Mouse (Mus musculus): ENCODE data around the gene Ubqln4. TPM values are rescaled to one million over a fixed set of nuclear protein-coding genes. Genes with fewer than 3 reads are reported as not detected.
A peak's percentile ranks its signal among the peaks of the same experiment; 100 is the strongest.

Gene Ubqln4
- total RNA-seq, 1 experiment, result 103 TPM

DNA sequence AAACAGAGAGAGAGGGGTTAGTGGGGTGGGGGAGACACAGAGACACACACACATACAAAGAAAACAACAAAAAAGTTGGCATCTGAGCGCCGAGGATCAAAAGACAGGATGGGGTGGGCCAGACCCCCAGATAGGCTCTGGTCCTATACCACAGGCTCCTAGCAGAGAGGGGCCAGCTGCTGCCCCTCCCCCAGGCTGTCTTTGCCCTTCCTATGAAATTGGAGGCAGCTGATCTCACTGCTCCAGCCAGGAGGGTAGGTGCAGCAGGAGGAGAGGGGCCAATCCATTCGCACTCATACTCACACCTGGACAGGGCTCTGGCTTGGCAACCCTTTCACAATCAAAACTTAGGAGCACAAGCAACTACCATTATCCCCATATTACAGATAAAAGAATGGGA, 44.3 kb upstream of the Ubqln4 start:
- DNase-seq (ENCODE audit: low read depth, low spot score), result no peak
- in situ Hi-C loops (cut with MboI; ENCODE audit: low sequenced_read_pairs in 2 of 2, unreplicated experiment in 2 of 2), result no loop called here
- Histone ChIP-seq H3K9me3 (ENCODE audit: control insufficient read depth, insufficient read depth, low read depth, low read length) (no peaks in the 10 kb centered on the region), H3K27ac (ENCODE audit: insufficient read depth, low read depth, low read length, poor library complexity, severe bottlenecking) (peak overlapping the region; percentile 97), H3K9ac (ENCODE audit: insufficient read depth, low read depth, low read length, poor library complexity, severe bottlenecking) (peak overlapping the region; percentile 86), H3K4me1 (ENCODE audit: control insufficient read depth in 2 of 2, insufficient read depth in 2 of 2, low read length in 2 of 2, poor library complexity in 1 of 2) (peaks cover 7 to 45% of the 10 kb centered on the region in 2 experiments; a peak in 3 of 4 replicates), H3K36me3 (ENCODE audit: control insufficient read depth, insufficient read depth, low read length, poor library complexity, severe bottlenecking) (no peaks in the 10 kb centered on the region), H3K4me3 (ENCODE audit: insufficient read depth in 1 of 2, low read depth in 1 of 2, low read length in 2 of 2, poor library complexity in 1 of 2, severe bottlenecking in 1 of 2) (peak overlapping the region; percentile 70 to 71)
- no peak for TF ChIP-seq CHD2 (IDR thresholded peaks at IDR 0.05; ENCODE audit: low read depth, low read length)
- TF ChIP-seq ZC3H11A (IDR thresholded peaks at IDR 0.05; ENCODE audit: borderline replicate concordance, low read depth, low read length), result no peak
- TF ChIP-seq ZNF384 (IDR thresholded peaks at IDR 0.05; ENCODE audit: low read depth, low read length), result 0 out of 2 replicates have a peak, but pooled peaks have one; percentile 28
- peak; percentile 9; the same call in 1 of the 2 replicates for TF ChIP-seq HCFC1 (IDR thresholded peaks at IDR 0.05; ENCODE audit: borderline replicate concordance, insufficient read depth, low read length)

DNA sequence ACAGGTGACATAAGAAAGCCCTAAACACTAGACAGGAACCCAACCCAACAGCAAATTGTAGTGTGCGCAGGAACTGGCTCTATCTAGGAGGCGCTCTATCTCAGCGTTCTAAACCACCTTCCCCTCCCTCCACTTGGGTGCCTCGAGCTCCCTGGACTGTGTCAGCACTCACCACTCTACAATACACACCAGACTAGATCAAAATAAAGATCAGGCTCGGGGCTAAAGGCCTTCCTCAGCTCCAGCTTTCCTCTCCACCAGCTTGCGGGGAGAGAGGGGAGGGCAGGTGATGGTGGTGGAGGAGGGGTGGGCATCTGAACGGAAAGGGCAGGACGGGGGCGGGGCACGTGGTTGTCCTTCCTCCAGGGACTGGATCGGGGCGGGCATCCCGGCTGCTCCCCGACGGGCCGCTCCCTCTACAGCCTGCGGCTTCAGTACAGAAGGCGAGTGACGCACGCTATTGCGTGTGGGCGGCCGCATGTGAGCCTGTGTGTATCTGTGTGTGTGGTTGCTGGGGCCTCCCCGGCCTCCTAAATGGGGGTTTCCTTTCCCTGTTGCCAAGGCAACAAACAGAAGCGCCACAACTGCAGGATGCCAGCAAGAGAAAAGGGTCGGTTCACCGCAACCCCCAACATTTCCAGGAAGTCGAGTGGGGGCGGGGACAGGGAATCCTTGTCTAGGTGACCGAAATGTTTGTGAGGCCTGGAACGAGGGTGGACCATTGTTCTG, 43.7 kb upstream of the Ubqln4 start, which contains the start of gene Lmna:
TSS of gene Lmna (minus strand) at position 265 of the 729 bp plus-strand sequence.
- Histone ChIP-seq H3K9me3 (ENCODE audit: control insufficient read depth, insufficient read depth, low read depth, low read length) (no peaks in the 10 kb centered on the region), H3K4me1 (ENCODE audit: control insufficient read depth in 2 of 2, insufficient read depth in 2 of 2, low read length in 2 of 2, poor library complexity in 1 of 2) (peaks cover 6 to 48% of the 10 kb centered on the region in 2 experiments; a peak in 3 of 4 replicates), H3K4me3 (ENCODE audit: insufficient read depth in 1 of 2, low read depth in 1 of 2, low read length in 2 of 2, poor library complexity in 1 of 2, severe bottlenecking in 1 of 2) (peak within 1 kb of the TSS; percentile 70 to 71), H3K36me3 (ENCODE audit: control insufficient read depth, insufficient read depth, low read length, poor library complexity, severe bottlenecking) (no peaks in the 10 kb centered on the region), H3K27ac (ENCODE audit: insufficient read depth, low read depth, low read length, poor library complexity, severe bottlenecking) (peak within 1 kb of the TSS; percentile 97), H3K9ac (ENCODE audit: insufficient read depth, low read depth, low read length, poor library complexity, severe bottlenecking) (peak within 1 kb of the TSS; percentile 86)
- DNase-seq (ENCODE audit: low read depth, low spot score), result peak; percentile 88
- in situ Hi-C loops (cut with MboI; ENCODE audit: low sequenced_read_pairs in 2 of 2, unreplicated experiment in 2 of 2), result no loop called here
- peak; percentile 31; the same call in 1 of the 2 replicates for TF ChIP-seq HCFC1 (IDR thresholded peaks at IDR 0.05; ENCODE audit: borderline replicate concordance, insufficient read depth, low read length)
- peak; percentile 51; the same call in 1 of the 2 replicates for TF ChIP-seq CHD2 (IDR thresholded peaks at IDR 0.05; ENCODE audit: low read depth, low read length)
- no peak for TF ChIP-seq ZC3H11A (IDR thresholded peaks at IDR 0.05; ENCODE audit: borderline replicate concordance, low read depth, low read length)
- no peak for TF ChIP-seq MAFK (IDR thresholded peaks at IDR 0.05; ENCODE audit: insufficient read depth, low read depth, low read length)
- no peak for TF ChIP-seq ZNF384 (IDR thresholded peaks at IDR 0.05; ENCODE audit: low read depth, low read length)

DNA sequence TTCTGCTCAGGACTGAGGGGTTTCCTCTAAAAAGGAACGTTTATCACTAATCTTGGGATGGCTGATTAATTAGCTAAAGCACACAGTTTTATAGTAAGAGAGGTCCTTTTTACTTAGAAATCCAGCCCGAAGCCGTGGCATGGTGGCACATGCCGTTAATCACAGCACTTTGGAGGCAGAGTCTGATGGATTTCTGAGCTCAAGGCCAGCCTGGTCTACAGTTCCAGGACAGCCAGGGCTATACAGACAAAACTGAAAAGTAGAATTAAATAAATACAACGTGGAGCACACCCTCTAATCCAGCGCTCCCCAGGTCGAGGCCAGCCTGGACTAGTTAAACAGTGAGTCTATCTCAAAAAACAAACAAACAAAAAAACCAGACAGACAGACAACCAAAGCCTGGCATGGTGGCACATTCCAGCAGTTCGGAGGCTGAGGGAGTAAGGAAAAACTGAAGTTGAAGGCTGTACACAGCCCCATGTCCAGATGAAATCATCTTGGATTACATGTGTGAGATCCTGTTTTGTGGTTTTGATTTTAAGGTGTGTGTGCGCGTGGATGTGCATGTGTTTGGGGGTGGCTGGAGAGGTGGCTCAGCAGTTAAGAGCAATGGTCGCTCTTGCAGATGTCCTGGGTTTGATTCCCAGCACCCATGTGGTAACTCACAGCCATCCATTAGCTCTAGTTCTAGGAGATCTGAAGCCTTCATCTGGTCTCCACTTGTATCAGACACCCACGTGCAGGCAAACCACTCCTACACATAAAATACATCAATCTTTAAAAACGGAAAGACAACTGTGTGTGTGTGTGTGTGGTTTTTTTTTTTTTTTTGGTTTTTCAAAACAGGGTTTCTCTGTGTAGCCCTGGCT, 42.9 kb upstream of the Ubqln4 start:
- Histone ChIP-seq H3K4me3 (ENCODE audit: insufficient read depth in 1 of 2, low read depth in 1 of 2, low read length in 2 of 2, poor library complexity in 1 of 2, severe bottlenecking in 1 of 2) (peak overlapping the region; percentile 70 to 71), H3K4me1 (ENCODE audit: control insufficient read depth in 2 of 2, insufficient read depth in 2 of 2, low read length in 2 of 2, poor library complexity in 1 of 2) (peaks cover 11 to 48% of the 10 kb centered on the region in 2 experiments; a peak in 3 of 4 replicates), H3K9ac (ENCODE audit: insufficient read depth, low read depth, low read length, poor library complexity, severe bottlenecking) (peak overlapping the region; percentile 86), H3K36me3 (ENCODE audit: control insufficient read depth, insufficient read depth, low read length, poor library complexity, severe bottlenecking) (no peaks in the 10 kb centered on the region), H3K27ac (ENCODE audit: insufficient read depth, low read depth, low read length, poor library complexity, severe bottlenecking) (peak overlapping the region; percentile 97), H3K9me3 (ENCODE audit: control insufficient read depth, insufficient read depth, low read depth, low read length) (no peaks in the 10 kb centered on the region)
- in situ Hi-C loops (cut with MboI; ENCODE audit: low sequenced_read_pairs in 2 of 2, unreplicated experiment in 2 of 2), result no loop called here
- TF ChIP-seq HCFC1 (IDR thresholded peaks at IDR 0.05; ENCODE audit: borderline replicate concordance, insufficient read depth, low read length) (no peak), MAFK (IDR thresholded peaks at IDR 0.05; ENCODE audit: insufficient read depth, low read depth, low read length) (no peak), ZC3H11A (IDR thresholded peaks at IDR 0.05; ENCODE audit: borderline replicate concordance, low read depth, low read length) (no peak), CHD2 (IDR thresholded peaks at IDR 0.05; ENCODE audit: low read depth, low read length) (no peak), ZNF384 (IDR thresholded peaks at IDR 0.05; ENCODE audit: low read depth, low read length) (no peak)
- DNase-seq (ENCODE audit: low read depth, low spot score), result no peak

DNA sequence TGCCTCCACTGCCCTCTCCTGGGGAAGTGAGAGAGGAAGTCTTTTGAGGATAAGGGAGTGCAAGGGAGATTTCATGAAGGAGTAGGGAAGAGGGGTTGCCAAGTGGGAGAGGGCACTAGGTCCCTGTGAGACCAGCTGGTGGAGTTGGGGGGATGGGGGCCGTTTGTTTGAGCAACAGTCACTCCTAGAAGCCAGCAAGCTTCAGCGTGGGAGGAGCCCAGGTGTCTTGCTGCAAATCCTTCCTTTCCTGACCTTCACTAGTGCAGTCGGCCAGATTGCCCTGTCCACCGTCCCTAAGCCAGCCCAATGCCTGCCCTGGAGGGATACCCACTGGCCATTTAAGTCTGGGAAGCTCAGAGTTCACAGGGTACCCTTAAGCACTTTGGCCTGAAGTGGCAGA, 42.0 kb upstream of the Ubqln4 start:
- Histone ChIP-seq H3K4me3 (ENCODE audit: insufficient read depth in 1 of 2, low read depth in 1 of 2, low read length in 2 of 2, poor library complexity in 1 of 2, severe bottlenecking in 1 of 2) (no peak overlapping the region), H3K9me3 (ENCODE audit: control insufficient read depth, insufficient read depth, low read depth, low read length) (no peaks in the 10 kb centered on the region), H3K27ac (ENCODE audit: insufficient read depth, low read depth, low read length, poor library complexity, severe bottlenecking) (peak overlapping the region; percentile 51), H3K9ac (ENCODE audit: insufficient read depth, low read depth, low read length, poor library complexity, severe bottlenecking) (peak overlapping the region; percentile 26; the same call in 1 of the 2 replicates), H3K4me1 (ENCODE audit: control insufficient read depth in 2 of 2, insufficient read depth in 2 of 2, low read length in 2 of 2, poor library complexity in 1 of 2) (peaks cover 11 to 46% of the 10 kb centered on the region in 2 experiments; a peak in 3 of 4 replicates), H3K36me3 (ENCODE audit: control insufficient read depth, insufficient read depth, low read length, poor library complexity, severe bottlenecking) (no peaks in the 10 kb centered on the region)
- DNase-seq (ENCODE audit: low read depth, low spot score), result no peak
- TF ChIP-seq ZC3H11A (IDR thresholded peaks at IDR 0.05; ENCODE audit: borderline replicate concordance, low read depth, low read length) (no peak), MAFK (IDR thresholded peaks at IDR 0.05; ENCODE audit: insufficient read depth, low read depth, low read length) (no peak), CHD2 (IDR thresholded peaks at IDR 0.05; ENCODE audit: low read depth, low read length) (no peak), HCFC1 (IDR thresholded peaks at IDR 0.05; ENCODE audit: borderline replicate concordance, insufficient read depth, low read length) (no peak), ZNF384 (IDR thresholded peaks at IDR 0.05; ENCODE audit: low read depth, low read length) (no peak)
- in situ Hi-C loops (cut with MboI; ENCODE audit: low sequenced_read_pairs in 2 of 2, unreplicated experiment in 2 of 2), result no loop called here
